Mouse (Mus musculus): ENCODE results near the gene Nelfe. TPM values are rescaled to one million over a fixed set of nuclear protein-coding genes. Genes with fewer than 3 reads are reported as not detected.

Gene Nelfe
- total and polyA plus RNA-seq, 3 experiments: 12.3 to 15.8 (median 14.9) TPM

- H3K4me3 ChIP-seq: no peak overlapping the region
- intact Hi-C loops (cut with DNase I): no loop called here
- H3K36me3 ChIP-seq (ENCODE audit: control insufficient read depth, insufficient read depth, low read length): no peaks in the 10 kb centered on the region
- no peaks in the 10 kb centered on the region for H3K79me2 ChIP-seq (replicated peaks; ENCODE audit: control insufficient read depth, insufficient read depth, low read length)
- H3K27me3 ChIP-seq (ENCODE audit: control insufficient read depth, insufficient read depth, low read length): no peaks in the 10 kb centered on the region
- no peak overlapping the region for H3K9ac ChIP-seq (ENCODE audit: low read depth, low read length)
- DNase-seq: no peak
- WGBS: 92% methylated on average over 9 of the region's 9 CpGs
- no peak overlapping the region for H3K27ac ChIP-seq
- H3K4me1 ChIP-seq (ENCODE audit: control insufficient read depth, insufficient read depth, low read length): no peaks in the 10 kb centered on the region
- no peak for TF ChIP-seq EP300 (IDR thresholded peaks at IDR 0.05; ENCODE audit: insufficient read depth, low read depth, low read length)
- no peak for TF ChIP-seq POLR2A (IDR thresholded peaks at IDR 0.05; ENCODE audit: insufficient read depth, low read depth, low read length)
- no peak for TF ChIP-seq CTCF (IDR thresholded peaks at IDR 0.05)
These were observed 52.7 kb downstream of the Nelfe start for GRCm38 (mm10) chr17:34902895-34903294.

Small RNA genes within 50 kb of the gene (microRNA-seq; reads per million reads assigned to microRNA genes)
- 0 reads per million in 2 experiments for gene Mir6970
- gene Mir6971: 1.1 to 4.2 reads per million in 2 experiments
- gene Mir6972: 0 reads per million in 2 experiments

Other genes starting within 250 kb of the Nelfe start
Only the 30 nearest of the 37 such genes appear.
- gene Ppt2, start 221.9 kb upstream of the Nelfe start, total RNA-seq (2021): 10 to 100 TPM; 53.0 to 63.9 TPM
- gene Ppt2, start 221.9 kb upstream of the Nelfe start, polyA plus RNA-seq (2012; rRNA removed): 50.5 and 55.7 TPM in 2 replicates
- gene Prrt1, start 220.9 kb upstream of the Nelfe start, total RNA-seq (2021): 1 to 10 TPM in 1 of 2 experiments, under 1 TPM in 1; 0.86 to 1.4 TPM
- 2.7 and 7.0 TPM in 2 replicates for gene Prrt1, start 220.9 kb upstream of the Nelfe start, polyA plus RNA-seq (2012; rRNA removed)
- 1 to 10 TPM; 7.9 TPM for gene Fkbpl, start 205.6 kb upstream of the Nelfe start, total RNA-seq (2021)
- 4.0 and 8.8 TPM in 2 replicates for gene Fkbpl, start 205.6 kb upstream of the Nelfe start, polyA plus RNA-seq (2012; rRNA removed)
- gene Atf6b, start 203.2 kb upstream of the Nelfe start, total RNA-seq (2021): 10 to 100 TPM; 15.3 to 18.4 TPM
- 25.3 and 27.4 TPM in 2 replicates for gene Atf6b, start 203.2 kb upstream of the Nelfe start, polyA plus RNA-seq (2012; rRNA removed)
- 10 to 100 TPM; 28.5 to 28.8 TPM for gene Tnxb, start 179.9 kb upstream of the Nelfe start, total RNA-seq (2021)
- 27.3 and 32.7 TPM in 2 replicates for gene Tnxb, start 179.9 kb upstream of the Nelfe start, polyA plus RNA-seq (2012; rRNA removed)
- 10 to 100 TPM; 16.8 to 19.7 TPM for gene C4b, start 106.5 kb upstream of the Nelfe start, total RNA-seq (2021)
- 18.0 and 26.6 TPM in 2 replicates for gene C4b, start 106.5 kb upstream of the Nelfe start, polyA plus RNA-seq (2012; rRNA removed)
- not detected for gene Cyp21a1, start 45.8 kb upstream of the Nelfe start, total RNA-seq (2021)
- 0.09 and 0.20 TPM in 2 replicates for gene Cyp21a1, start 45.8 kb upstream of the Nelfe start, polyA plus RNA-seq (2012; rRNA removed)
- 1 to 10 TPM; 8.5 to 9.5 TPM for gene Stk19, start 13.4 kb upstream of the Nelfe start, total RNA-seq (2021)
- gene Stk19, start 13.4 kb upstream of the Nelfe start, polyA plus RNA-seq (2012; rRNA removed): 14.1 and 17.3 TPM in 2 replicates
- gene Dxo, start 13.4 kb upstream of the Nelfe start, total RNA-seq (2021): 10 to 100 TPM; 12.4 to 14.2 TPM
- gene Dxo, start 13.4 kb upstream of the Nelfe start, polyA plus RNA-seq (2012; rRNA removed): 22.9 and 28.3 TPM in 2 replicates
- gene Skiv2l, start 181 bp upstream of the Nelfe start, total RNA-seq (2021): 10 to 100 TPM; 18.1 to 26.8 TPM
- gene Skiv2l, start 181 bp upstream of the Nelfe start, polyA plus RNA-seq (2012; rRNA removed): 28.9 and 37.7 TPM in 2 replicates
- gene Cfb, start 12.1 kb downstream of the Nelfe start, total RNA-seq (2021): 1 to 10 TPM; 2.6 to 3.8 TPM
- gene Cfb, start 12.1 kb downstream of the Nelfe start, polyA plus RNA-seq (2012; rRNA removed): 3.9 and 5.7 TPM in 2 replicates
- 1 to 10 TPM; 7.9 to 9.0 TPM for gene Zbtb12, start 29.1 kb downstream of the Nelfe start, total RNA-seq (2021)
- 10.0 and 11.0 TPM in 2 replicates for gene Zbtb12, start 29.1 kb downstream of the Nelfe start, polyA plus RNA-seq (2012; rRNA removed)
- gene Gm20547, start 31.7 kb downstream of the Nelfe start, total RNA-seq (2021): not detected
- gene Gm20547, start 31.7 kb downstream of the Nelfe start, polyA plus RNA-seq (2012; rRNA removed): not detected in 2 replicates
- 1 to 10 TPM; 1.8 to 3.1 TPM for gene C2, start 47.9 kb downstream of the Nelfe start, total RNA-seq (2021)
- 4.5 and 8.1 TPM in 2 replicates for gene C2, start 47.9 kb downstream of the Nelfe start, polyA plus RNA-seq (2012; rRNA removed)
- 10 to 100 TPM; 38.0 to 42.6 TPM for gene Ehmt2, start 48.1 kb downstream of the Nelfe start, total RNA-seq (2021)
- gene Ehmt2, start 48.1 kb downstream of the Nelfe start, polyA plus RNA-seq (2012; rRNA removed): 61.6 and 64.0 TPM in 2 replicates
- gene Slc44a4, start 64.1 kb downstream of the Nelfe start, total RNA-seq (2021): not detected
- 1.1 TPM in 1 of 2 replicates, not detected in the other for gene Slc44a4, start 64.1 kb downstream of the Nelfe start, polyA plus RNA-seq (2012; rRNA removed)
- gene Neu1, start 80.9 kb downstream of the Nelfe start, total RNA-seq (2021): 10 to 100 TPM; 14.5 TPM
- gene Neu1, start 80.9 kb downstream of the Nelfe start, polyA plus RNA-seq (2012; rRNA removed): 22.0 and 23.6 TPM in 2 replicates
- gene Hspa1b, start 108.8 kb downstream of the Nelfe start, total RNA-seq (2021): 10 to 100 TPM in 1 of 2 experiments, 1 to 10 TPM in 1; 2.9 to 11.2 TPM
- gene Hspa1b, start 108.8 kb downstream of the Nelfe start, polyA plus RNA-seq (2012; rRNA removed): 2.0 and 6.3 TPM in 2 replicates
- not detected for gene Gm20481, start 119.5 kb downstream of the Nelfe start, total RNA-seq (2021)
- gene Gm20481, start 119.5 kb downstream of the Nelfe start, polyA plus RNA-seq (2012; rRNA removed): not detected in 2 replicates
- 1 to 10 TPM; 3.3 to 9.8 TPM for gene Hspa1a, start 121.8 kb downstream of the Nelfe start, total RNA-seq (2021)
- 3.0 and 5.9 TPM in 2 replicates for gene Hspa1a, start 121.8 kb downstream of the Nelfe start, polyA plus RNA-seq (2012; rRNA removed)
- 10 to 100 TPM in 1 of 2 experiments, 1 to 10 TPM in 1; 8.3 to 10.9 TPM for gene Hspa1l, start 122.3 kb downstream of the Nelfe start, total RNA-seq (2021)
- 3.6 and 6.6 TPM in 2 replicates for gene Hspa1l, start 122.3 kb downstream of the Nelfe start, polyA plus RNA-seq (2012; rRNA removed)
- 10 to 100 TPM; 17.3 to 21.3 TPM for gene Lsm2, start 131.5 kb downstream of the Nelfe start, total RNA-seq (2021)
- 50.7 and 58.0 TPM in 2 replicates for gene Lsm2, start 131.5 kb downstream of the Nelfe start, polyA plus RNA-seq (2012; rRNA removed)
- gene Vars, start 150.6 kb downstream of the Nelfe start, total RNA-seq (2021): 10 to 100 TPM; 27.0 to 28.5 TPM
- gene Vars, start 150.6 kb downstream of the Nelfe start, polyA plus RNA-seq (2012; rRNA removed): 32.7 and 39.2 TPM in 2 replicates
- 10 to 100 TPM; 10.0 to 10.9 TPM for gene Vwa7, start 166.2 kb downstream of the Nelfe start, total RNA-seq (2021)
- gene Vwa7, start 166.2 kb downstream of the Nelfe start, polyA plus RNA-seq (2012; rRNA removed): 7.5 and 10.2 TPM in 2 replicates
- gene Sapcd1, start 177.6 kb downstream of the Nelfe start, total RNA-seq (2021): not detected
- 0.20 and 0.67 TPM in 2 replicates for gene Sapcd1, start 177.6 kb downstream of the Nelfe start, polyA plus RNA-seq (2012; rRNA removed)
- under 1 TPM; 0.23 to 0.29 TPM for gene Msh5, start 196.4 kb downstream of the Nelfe start, total RNA-seq (2021)
- gene Msh5, start 196.4 kb downstream of the Nelfe start, polyA plus RNA-seq (2012; rRNA removed): 1.00 and 1.2 TPM in 2 replicates
- gene Clic1, start 199.6 kb downstream of the Nelfe start, total RNA-seq (2021): 10 to 100 TPM; 32.5 to 33.1 TPM
- 44.4 and 51.6 TPM in 2 replicates for gene Clic1, start 199.6 kb downstream of the Nelfe start, polyA plus RNA-seq (2012; rRNA removed)
- 10 to 100 TPM; 20.0 to 20.5 TPM for gene Ddah2, start 208.6 kb downstream of the Nelfe start, total RNA-seq (2021)
- 31.4 and 40.8 TPM in 2 replicates for gene Ddah2, start 208.6 kb downstream of the Nelfe start, polyA plus RNA-seq (2012; rRNA removed)
- gene Ly6g6c, start 215.0 kb downstream of the Nelfe start, total RNA-seq (2021): under 1 TPM; 0.34 to 0.55 TPM
- 0.23 and 0.64 TPM in 2 replicates for gene Ly6g6c, start 215.0 kb downstream of the Nelfe start, polyA plus RNA-seq (2012; rRNA removed)
- gene Mpig6b, start 215.8 kb downstream of the Nelfe start, total RNA-seq (2021): 1 to 10 TPM in 1 of 2 experiments, under 1 TPM in 1; 0.31 to 2.4 TPM
- gene Mpig6b, start 215.8 kb downstream of the Nelfe start, polyA plus RNA-seq (2012; rRNA removed): 0.32 and 1.4 TPM in 2 replicates